Comparison of ENCODE assay signal across 9 mouse cellular contexts in genomic region chr6:129048857-129049473, GRCm38 (mm10). TPM values are rescaled to one million over a fixed set of nuclear protein-coding genes. Genes with fewer than 3 reads are reported as not detected.
DNase-seq lines count a peak whose midpoint lies in the region; ATAC-seq lines count a peak whose summit lies in the region.
"Had no signal": no experiment of that assay in that cellular context is flagged by ENCODE, and none has a peak within 500 bp of the region (broad histone marks: within the 10 kb centered on the region; RNA-seq: fewer than 3 reads in every experiment).

No protein-coding gene starts in this region.

- H3K9me3 ChIP-seq in heart, embryonic 12.5 days (replicated peaks): no peaks in the 10 kb centered on the region
- H3K9me3 ChIP-seq in kidney, embryonic 16.5 days (ENCODE audit: low read length): no peaks in the 10 kb centered on the region

- H3K27ac ChIP-seq in heart, embryonic 12.5 days (ENCODE audit: poor library complexity, severe bottlenecking): no peak overlapping the region
- 0 out of 2 replicates have a peak overlapping the region, but pooled peaks have one; percentile 12 for H3K27ac ChIP-seq in kidney, embryonic 16.5 days (ENCODE audit: low read length)

- H3K4me2 ChIP-seq in heart, embryonic 12.5 days: peak overlapping the region; percentile 70
- peak overlapping the region; percentile 59 for H3K4me2 ChIP-seq in kidney, embryonic 16.5 days (replicated peaks; ENCODE audit: low read depth, low read length)

- H3K9ac ChIP-seq in heart, embryonic 12.5 days: peak overlapping the region; percentile 32
- peak overlapping the region; percentile 57 for H3K9ac ChIP-seq in kidney, embryonic 16.5 days (replicated peaks; ENCODE audit: low read length)

- peak; percentile 8 for DNase-seq in layer of hippocampus, adult 11-12 months (ENCODE audit: low spot score)
- no peak for DNase-seq in layer of hippocampus, postnatal 36 days
- peak; percentile 85 for DNase-seq in embryo, embryonic 10.5 days (ENCODE audit: low spot score)
- peak; percentile 74 for DNase-seq in lung, postnatal 36 days
- DNase-seq in ovary, postnatal 36 days (ENCODE audit: low spot score): peak; percentile 67
- peak; percentile 33 to 63 for DNase-seq in urinary bladder, postnatal 4 days (ENCODE audit: low spot score in 2 of 2)

- peak overlapping the region; percentile 56 for H3K4me3 ChIP-seq in heart, embryonic 12.5 days
- H3K4me3 ChIP-seq in kidney, embryonic 16.5 days (ENCODE audit: low read length): peak overlapping the region; percentile 44

- peak; percentile 79 for ATAC-seq in heart, embryonic 12.5 days (ENCODE audit: insufficient number of reproducible peaks, low FRiP score)
- peak; percentile 98 for ATAC-seq in kidney, embryonic 16.5 days (ENCODE audit: low FRiP score, low TSS enrichment)

- H3K36me3 ChIP-seq in heart, embryonic 12.5 days: no peaks in the 10 kb centered on the region
- no peaks in the 10 kb centered on the region for H3K36me3 ChIP-seq in kidney, embryonic 16.5 days (ENCODE audit: insufficient read depth, low read length)

- H3K4me1 ChIP-seq in heart, embryonic 12.5 days (replicated peaks): 0 out of 2 replicates have a peak, but pooled peaks cover 2% of the 10 kb centered on the region
- H3K4me1 ChIP-seq in kidney, embryonic 16.5 days (ENCODE audit: insufficient read depth, low read length): peaks cover 8% of the 10 kb centered on the region

- under 1% methylated on average over 13 of the region's 13 CpGs for WGBS in heart, embryonic 12.5 days
- 1% methylated on average over 13 of the region's 13 CpGs for WGBS in kidney, embryonic 16.5 days

- no peaks in the 10 kb centered on the region for H3K27me3 ChIP-seq in heart, embryonic 12.5 days (replicated peaks)
- H3K27me3 ChIP-seq in kidney, embryonic 16.5 days (ENCODE audit: insufficient read depth, low read length): no peaks in the 10 kb centered on the region

RNA-seq across cellular contexts. Expression of gene Klrb1f, which starts 3.3 kb away (rescaled TPM):
- total RNA-seq in layer of hippocampus, postnatal 36 days (2021): not detected
- not detected in 2 replicates for polyA plus RNA-seq in heart, embryonic 12.5 days (2016; fragmentation: Nextera tagmentation; extraction: Ambion mirVana)
- polyA plus RNA-seq in kidney, embryonic 16.5 days (2015; fragmentation: Nextera tagmentation; extraction: Ambion mirVana): 0.18 and 0.21 TPM in 2 replicates
- total RNA-seq: adrenal gland, postnatal 4 days had no signal

RNA-seq across cellular contexts. Expression of gene Clec2e, which starts 51.7 kb away (rescaled TPM):
- total RNA-seq in layer of hippocampus, postnatal 36 days (2021): not detected
- not detected in 2 replicates for polyA plus RNA-seq in heart, embryonic 12.5 days (2016; fragmentation: Nextera tagmentation; extraction: Ambion mirVana)
- not detected in 2 replicates for polyA plus RNA-seq in kidney, embryonic 16.5 days (2015; fragmentation: Nextera tagmentation; extraction: Ambion mirVana)

Comparison
In these comparisons a context has a peak if more than half of its experiments do, and no peak if none do; other contexts are left out.
1. DNase-seq: peak in layer of hippocampus, adult 11-12 months (single experiment), embryo, embryonic 10.5 days (single experiment), lung, postnatal 36 days (single experiment), ovary, postnatal 36 days (single experiment) and urinary bladder, postnatal 4 days (2 of 2); none in layer of hippocampus, postnatal 36 days (0 of 2).